Mouse (Mus musculus): ENCODE data around the gene Cd81. TPM values are rescaled to one million over a fixed set of nuclear protein-coding genes. Genes with fewer than 3 reads are reported as not detected.

The Cd81 gene
- polyA plus RNA-seq, 1 experiment, result 653 TPM

DNA sequence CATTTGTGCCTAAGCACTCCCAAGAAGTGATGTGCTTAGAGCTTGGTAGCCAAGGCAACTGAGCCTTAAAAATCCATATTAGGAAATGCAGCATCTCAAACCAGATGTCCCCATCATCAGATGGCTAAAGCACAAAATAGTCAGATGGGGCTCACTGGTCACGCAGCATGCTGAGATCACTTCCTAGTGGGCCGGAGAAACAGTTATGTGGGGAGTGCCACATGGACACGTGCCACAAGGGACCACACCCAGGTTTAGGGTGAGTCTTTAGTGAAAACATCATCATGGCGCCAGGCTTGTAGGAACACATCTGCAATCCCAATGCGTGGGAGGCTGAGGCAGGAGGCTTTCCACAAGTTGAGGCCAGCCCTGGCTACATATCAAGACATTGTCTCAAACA is 64.0 kb downstream of the Cd81 start:
- Histone ChIP-seq H3K27ac (ENCODE audit: insufficient read depth, low read length) (no peak overlapping the region), H3K4me3 (ENCODE audit: insufficient read depth, low read length) (no peak overlapping the region), H3K4me1 (ENCODE audit: control insufficient read depth, insufficient read depth, low read length) (no peaks in the 10 kb centered on the region)
- TF ChIP-seq CTCF (IDR thresholded peaks at IDR 0.05; ENCODE audit: extremely low read depth, insufficient read depth, low read length), result no peak
- TF ChIP-seq POLR2A (IDR thresholded peaks at IDR 0.05; ENCODE audit: extremely low read depth, insufficient read depth, low read length), result no peak

Other genes starting within 250 kb of the Cd81 start
- gene Th, start 121.6 kb upstream of the Cd81 start, polyA plus RNA-seq (2012; rRNA removed), result 1.7 and 1.8 TPM in 2 replicates
- 0.51 and 0.81 TPM in 2 replicates for gene Ascl2, start 83.5 kb upstream of the Cd81 start, polyA plus RNA-seq (2012; rRNA removed)
- gene Tspan32, start 47.7 kb upstream of the Cd81 start, polyA plus RNA-seq (2012; rRNA removed), result 0.26 and 0.44 TPM in 2 replicates
- gene Tssc4, start 16.5 kb downstream of the Cd81 start, polyA plus RNA-seq (2012; rRNA removed), result 71.6 and 74.4 TPM in 2 replicates
- gene Trpm5, start 41.9 kb downstream of the Cd81 start, polyA plus RNA-seq (2012; rRNA removed), result not detected in 2 replicates
- 0.62 and 0.79 TPM in 2 replicates for gene Kcnq1, start 53.6 kb downstream of the Cd81 start, polyA plus RNA-seq (2012; rRNA removed)

Data from cortical plate, adult 2 months (tissue).